Mouse (Mus musculus) limb, embryonic 12.5 days (tissue): ENCODE data around the gene Parm1. TPM values are rescaled to one million over a fixed set of nuclear protein-coding genes. Genes with fewer than 3 reads are reported as not detected.
A peak's percentile ranks its signal among the peaks of the same experiment; 100 is the strongest.

Experiments
- ATAC-seq: fragments of 200-750 bp; cut with Nextera tagmentation; 2 replicates; pipeline ENCODE4 v1.8.0; 2017; ENCODE audit warnings: low read depth, moderate TSS enrichment; ENCODE audit not compliant: insufficient number of reproducible peaks, insufficient read depth, low FRiP score, low TSS enrichment
- H3K27ac ChIP-seq: fragments of 300-500 bp; sonication (generic); 2 replicates; pipeline ENCODE4 v1.5.1; 2016; ENCODE audit warnings: mild to moderate bottlenecking, moderate library complexity
- H3K27me3 ChIP-seq: fragments of 300-500 bp; sonication (generic); 2 replicates; pipeline ENCODE4 v1.6.1; 2016; ENCODE audit warnings: mild to moderate bottlenecking, moderate library complexity
- H3K36me3 ChIP-seq: fragments of 300-500 bp; sonication (generic); 2 replicates; pipeline ENCODE4 v1.6.1; 2016; ENCODE audit warnings: mild to moderate bottlenecking, moderate library complexity
- H3K4me1 ChIP-seq: fragments of 300-500 bp; sonication (generic); replicated peaks from 2 replicates; pipeline ENCODE4 v1.6.1; 2016
- H3K4me2 ChIP-seq: fragments of 300-500 bp; sonication (generic); 2 replicates; pipeline ENCODE4 v1.6.1; 2016; ENCODE audit warnings: mild to moderate bottlenecking, moderate library complexity
- H3K4me3 ChIP-seq: fragments of 300-500 bp; sonication (generic); replicated peaks from 2 replicates; pipeline ENCODE4 v1.5.1; 2016; ENCODE audit warnings: mild to moderate bottlenecking
- H3K9ac ChIP-seq: fragments of 300-500 bp; sonication (generic); replicated peaks from 2 replicates; pipeline ENCODE4 v1.6.1; 2016; ENCODE audit warnings: mild to moderate bottlenecking, moderate library complexity
- H3K9me3 ChIP-seq: fragments of 300-500 bp; sonication (generic); 2 replicates; pipeline ENCODE4 v1.6.1; 2016; ENCODE audit warnings: mild to moderate bottlenecking, moderate library complexity
- WGBS: fragments of 180-500 bp; shearing (Covaris S2); methylation state at CpG from one replicate; pipeline ENCODE4 v1.1.7; 2016; 5-methylcytosine and 5-hydroxymethylcytosine counted together
- polyA plus RNA-seq: library from polyadenylated mRNA; unstranded; fragments of >200 nt; fragmentation: Nextera tagmentation; extraction: Ambion mirVana; gene quantifications from 2 replicates; pipeline ENCODE4 v1.2.1, GENCODE M21; 2016

The Parm1 gene
- polyA plus RNA-seq, 1 experiment from 2014 or later = 12.1 TPM

DNA sequence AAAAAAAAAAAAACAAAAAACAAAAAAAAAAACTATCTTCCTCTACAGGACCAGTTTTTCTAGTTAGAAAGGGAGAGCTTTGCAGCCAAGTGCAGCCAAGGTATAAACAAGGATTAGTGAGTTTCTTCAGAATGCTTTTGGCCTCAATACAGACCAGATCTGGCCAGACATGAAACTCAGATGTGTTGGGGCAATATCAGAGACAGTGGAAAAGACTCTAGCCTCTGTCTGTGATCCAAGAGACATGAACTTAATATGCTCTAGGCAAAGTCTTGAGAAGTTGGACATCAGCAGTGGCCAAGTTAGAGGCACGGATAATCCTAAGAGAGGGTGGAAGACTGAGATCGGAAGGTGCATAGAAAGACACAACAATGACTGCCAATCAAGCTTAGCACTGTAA is 56.8 kb downstream of the Parm1 start:
- Histone ChIP-seq H3K4me1 (no peaks in the 10 kb centered on the region), H3K36me3 (no peaks in the 10 kb centered on the region), H3K27me3 (no peaks in the 10 kb centered on the region), H3K4me3 (no peak overlapping the region), H3K4me2 (no peak overlapping the region), H3K9me3 (no peaks in the 10 kb centered on the region), H3K9ac (no peak overlapping the region), H3K27ac (no peak overlapping the region)
- 84% methylated on average over 2 of the region's 2 CpGs for WGBS
- ATAC-seq = no peak

DNA sequence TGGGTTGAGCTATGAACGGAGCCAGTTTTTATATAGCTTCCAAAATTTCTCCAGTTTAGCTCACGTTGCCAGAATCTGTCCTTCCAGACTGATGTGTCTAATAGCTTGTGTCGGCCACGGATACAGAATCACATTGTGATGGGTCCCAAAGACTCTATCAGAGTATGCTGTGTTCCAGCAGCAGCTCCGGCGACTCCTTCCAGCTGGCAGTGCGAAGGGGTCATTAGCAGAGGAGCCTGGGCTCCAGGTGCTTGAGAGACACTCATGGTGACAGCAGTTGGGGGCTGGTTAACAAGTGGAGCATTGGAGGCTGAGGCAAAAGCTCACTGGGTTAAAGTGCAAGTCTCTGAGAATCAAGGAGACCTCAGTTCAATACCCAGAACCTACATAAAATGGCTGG is 61.5 kb downstream of the Parm1 start:
- WGBS = 82% methylated on average over 7 of the region's 7 CpGs
- ATAC-seq = no peak
- H3K27ac ChIP-seq = no peak overlapping the region
- no peak overlapping the region for H3K4me3 ChIP-seq
- H3K36me3 ChIP-seq = no peaks in the 10 kb centered on the region
- H3K4me1 ChIP-seq = no peaks in the 10 kb centered on the region
- H3K9me3 ChIP-seq = no peaks in the 10 kb centered on the region
- H3K9ac ChIP-seq = no peak overlapping the region
- no peaks in the 10 kb centered on the region for H3K27me3 ChIP-seq
- H3K4me2 ChIP-seq = no peak overlapping the region

DNA sequence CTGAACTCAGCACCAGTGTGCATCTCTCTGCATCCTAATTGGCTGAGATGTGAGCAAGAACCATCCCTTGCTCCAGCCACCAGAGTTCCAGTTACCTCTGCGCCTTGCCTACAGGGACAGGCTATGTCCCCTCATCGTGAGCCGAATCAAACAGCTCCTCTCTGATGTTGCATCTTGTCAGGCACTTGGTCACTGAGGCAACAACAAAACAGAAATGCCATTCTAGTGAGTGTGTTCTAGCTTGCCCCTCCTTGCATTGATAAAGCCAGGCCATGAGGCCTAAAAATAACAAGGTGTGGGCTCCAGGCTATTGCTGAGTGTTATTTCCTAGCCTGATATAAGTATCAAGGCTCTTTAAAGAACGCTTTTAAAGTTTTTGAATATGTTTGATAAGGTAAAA is 64.4 kb downstream of the Parm1 start:
- Histone ChIP-seq H3K4me2 (no peak overlapping the region), H3K27ac (no peak overlapping the region), H3K36me3 (no peaks in the 10 kb centered on the region), H3K4me3 (no peak overlapping the region), H3K27me3 (no peaks in the 10 kb centered on the region), H3K9me3 (no peaks in the 10 kb centered on the region), H3K9ac (no peak overlapping the region), H3K4me1 (no peaks in the 10 kb centered on the region)
- 91% methylated on average over 4 of the region's 4 CpGs for WGBS
- ATAC-seq = no peak

DNA sequence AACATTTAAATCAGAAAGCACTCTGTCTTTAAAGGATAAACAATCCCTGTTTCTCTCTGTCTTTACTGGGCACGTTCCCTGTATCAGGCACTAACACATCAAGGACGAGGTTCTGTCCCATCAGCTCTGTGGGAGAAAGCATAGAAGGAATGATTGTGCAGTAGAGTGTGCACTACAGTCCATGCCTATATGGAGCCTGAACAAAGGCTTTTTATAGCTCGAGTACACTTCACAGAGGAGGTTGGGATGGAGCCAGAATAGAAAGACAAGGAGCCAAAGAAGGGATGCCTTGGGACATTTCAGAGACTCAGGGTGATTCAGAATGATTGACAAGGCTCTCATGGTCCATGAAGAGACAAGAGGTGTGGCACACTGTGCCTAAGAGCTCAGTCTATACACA is 68.8 kb downstream of the Parm1 start:
- WGBS = 77% methylated on average over 3 of the region's 3 CpGs
- H3K4me2 ChIP-seq = no peak overlapping the region
- no peaks in the 10 kb centered on the region for H3K9me3 ChIP-seq
- no peak overlapping the region for H3K27ac ChIP-seq
- H3K4me1 ChIP-seq = no peaks in the 10 kb centered on the region
- ATAC-seq = no peak
- no peaks in the 10 kb centered on the region for H3K36me3 ChIP-seq
- no peaks in the 10 kb centered on the region for H3K27me3 ChIP-seq
- H3K9ac ChIP-seq = no peak overlapping the region
- H3K4me3 ChIP-seq = no peak overlapping the region

DNA sequence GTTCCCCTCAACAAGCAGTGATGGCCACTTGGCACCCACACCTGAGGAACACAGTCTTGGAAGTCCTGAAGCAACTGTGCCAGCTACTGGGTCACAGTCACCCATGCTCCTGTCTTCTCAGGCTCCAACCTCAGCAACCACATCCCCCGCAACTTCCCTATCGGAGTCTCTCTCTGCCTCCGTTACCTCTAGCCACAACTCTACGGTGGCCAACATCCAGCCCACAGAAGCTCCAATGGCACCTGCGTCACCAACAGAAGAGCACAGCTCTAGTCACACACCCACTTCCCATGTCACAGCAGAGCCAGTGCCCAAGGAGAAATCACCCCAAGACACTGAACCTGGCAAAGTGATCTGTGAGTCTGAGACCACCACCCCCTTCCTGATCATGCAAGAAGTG is 76.7 kb downstream of the Parm1 start:
- H3K4me2 ChIP-seq = no peak overlapping the region
- no peak overlapping the region for H3K27ac ChIP-seq
- peaks cover 6% of the 10 kb centered on the region; the same call in 1 of the 2 replicates for H3K36me3 ChIP-seq
- peaks cover 7% of the 10 kb centered on the region for H3K4me1 ChIP-seq
- no peaks in the 10 kb centered on the region for H3K9me3 ChIP-seq
- no peak overlapping the region for H3K4me3 ChIP-seq
- no peak overlapping the region for H3K9ac ChIP-seq
- no peak for ATAC-seq
- WGBS = over 99% methylated on average over 5 of the region's 5 CpGs
- H3K27me3 ChIP-seq = no peaks in the 10 kb centered on the region

DNA sequence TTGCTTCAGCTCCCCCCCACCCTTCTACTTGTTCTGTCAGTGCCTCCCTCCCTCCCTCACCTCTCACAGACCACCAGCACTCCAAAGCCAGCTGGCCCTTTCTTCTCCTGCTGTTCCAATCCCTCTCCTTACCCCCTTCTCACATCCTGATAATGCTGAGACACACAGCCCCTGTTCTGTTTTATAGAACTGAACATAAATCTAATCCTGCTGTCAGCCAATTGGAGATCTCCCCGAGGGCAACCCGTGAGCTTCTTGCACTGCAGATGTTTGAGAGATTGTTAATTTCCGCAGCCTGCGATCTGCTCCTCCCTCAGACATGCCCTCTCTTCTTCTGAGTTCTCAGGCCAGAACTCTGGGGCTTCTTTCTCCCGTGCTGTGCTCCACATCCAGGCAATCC is 79.8 kb downstream of the Parm1 start:
- peaks cover 7% of the 10 kb centered on the region for H3K4me1 ChIP-seq
- H3K27ac ChIP-seq = no peak overlapping the region
- no peak overlapping the region for H3K4me2 ChIP-seq
- H3K36me3 ChIP-seq = peaks cover 6% of the 10 kb centered on the region; the same call in 1 of the 2 replicates
- no peak for ATAC-seq
- H3K27me3 ChIP-seq = no peaks in the 10 kb centered on the region
- H3K4me3 ChIP-seq = no peak overlapping the region
- 11% methylated on average over 5 of the region's 5 CpGs for WGBS
- no peak overlapping the region for H3K9ac ChIP-seq
- no peaks in the 10 kb centered on the region for H3K9me3 ChIP-seq

DNA sequence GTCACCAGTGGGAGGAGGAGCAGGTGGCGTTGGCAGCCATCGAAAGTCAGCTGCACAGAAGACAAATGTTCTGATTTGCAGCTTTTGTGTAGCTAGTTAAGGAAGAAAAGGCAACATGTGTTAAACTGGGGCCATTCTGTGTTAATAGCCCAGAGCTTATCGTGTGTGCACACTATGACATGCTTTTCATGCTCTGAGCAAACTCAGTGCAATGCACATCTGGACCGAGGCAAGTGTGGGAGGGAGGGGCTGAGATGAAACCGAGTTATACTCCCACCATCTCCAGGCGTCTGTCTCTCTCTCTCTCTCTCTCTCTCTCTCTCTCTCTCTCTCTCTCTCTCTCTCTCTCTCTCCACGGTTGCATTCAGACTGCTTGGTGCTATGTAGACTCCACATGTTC is 82.4 kb downstream of the Parm1 start:
- H3K36me3 ChIP-seq = no peaks in the 10 kb centered on the region
- no peak overlapping the region for H3K4me2 ChIP-seq
- WGBS = 45% methylated on average over 7 of the region's 7 CpGs
- H3K4me1 ChIP-seq = peaks cover 24% of the 10 kb centered on the region
- ATAC-seq = no peak
- no peak overlapping the region for H3K27ac ChIP-seq
- no peak overlapping the region for H3K9ac ChIP-seq
- H3K4me3 ChIP-seq = no peak overlapping the region
- H3K27me3 ChIP-seq = no peaks in the 10 kb centered on the region
- H3K9me3 ChIP-seq = no peaks in the 10 kb centered on the region

DNA sequence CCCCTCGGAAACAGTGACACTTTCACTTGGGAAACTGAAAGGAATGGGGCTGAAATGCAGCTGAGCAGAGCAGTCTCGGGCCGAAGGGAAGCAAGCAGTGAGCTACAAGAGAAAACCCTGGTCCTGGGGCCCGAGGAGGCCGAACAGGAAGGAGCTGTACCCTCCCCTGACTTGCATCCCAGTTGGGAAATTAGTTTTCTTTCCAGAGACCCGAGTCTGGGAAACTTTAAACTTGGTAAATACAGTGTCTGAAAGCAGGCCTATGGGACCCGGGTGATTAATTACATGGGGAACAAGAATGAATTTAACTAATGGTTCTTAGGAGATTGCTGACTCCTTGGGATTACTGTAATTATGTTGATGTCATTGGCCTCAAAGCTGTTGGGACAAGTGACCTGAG is 85.9 kb downstream of the Parm1 start:
- no peaks in the 10 kb centered on the region for H3K27me3 ChIP-seq
- H3K27ac ChIP-seq = peak overlapping the region; percentile 29; the same call in 1 of the 2 replicates
- H3K36me3 ChIP-seq = no peaks in the 10 kb centered on the region
- H3K4me3 ChIP-seq = no peak overlapping the region
- ATAC-seq = no peak
- H3K4me2 ChIP-seq = peak overlapping the region; percentile 26
- no peaks in the 10 kb centered on the region for H3K9me3 ChIP-seq
- peaks cover 17% of the 10 kb centered on the region for H3K4me1 ChIP-seq
- 51% methylated on average over 7 of the region's 7 CpGs for WGBS
- H3K9ac ChIP-seq = no peak overlapping the region

DNA sequence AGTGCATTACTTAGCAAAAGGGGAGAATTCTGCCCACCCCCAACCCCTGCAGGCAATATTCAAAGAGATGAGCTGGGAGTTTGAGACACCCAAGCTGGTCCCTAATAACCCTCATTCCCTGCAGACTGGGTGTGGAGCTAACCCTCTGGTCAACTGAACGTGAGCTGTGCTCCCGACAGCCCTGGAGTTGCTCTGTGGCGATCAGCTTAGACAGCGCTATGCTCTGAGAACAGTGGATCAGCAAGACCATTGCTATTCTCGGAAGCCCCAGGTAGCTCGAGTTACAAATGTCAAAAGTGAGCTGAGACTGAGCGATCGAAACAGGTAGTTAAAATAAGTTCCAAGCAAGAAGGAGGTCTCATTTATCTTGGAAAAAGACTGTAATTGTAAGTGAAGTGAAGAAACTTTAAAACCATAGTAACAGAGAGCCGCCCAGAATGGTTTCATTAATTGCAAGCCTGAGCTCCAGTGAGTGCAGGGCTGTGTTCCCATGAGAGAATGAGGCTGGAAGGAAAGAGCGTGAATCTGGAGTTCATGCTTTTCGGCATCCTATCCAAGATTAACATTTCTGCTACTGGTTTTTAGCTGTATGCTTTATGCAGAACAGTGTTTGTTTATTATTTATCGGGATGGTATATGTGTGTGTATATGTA is 86.5 kb downstream of the Parm1 start:
- 39% methylated on average over 12 of the region's 12 CpGs for WGBS
- no peak overlapping the region for H3K4me2 ChIP-seq

DNA sequence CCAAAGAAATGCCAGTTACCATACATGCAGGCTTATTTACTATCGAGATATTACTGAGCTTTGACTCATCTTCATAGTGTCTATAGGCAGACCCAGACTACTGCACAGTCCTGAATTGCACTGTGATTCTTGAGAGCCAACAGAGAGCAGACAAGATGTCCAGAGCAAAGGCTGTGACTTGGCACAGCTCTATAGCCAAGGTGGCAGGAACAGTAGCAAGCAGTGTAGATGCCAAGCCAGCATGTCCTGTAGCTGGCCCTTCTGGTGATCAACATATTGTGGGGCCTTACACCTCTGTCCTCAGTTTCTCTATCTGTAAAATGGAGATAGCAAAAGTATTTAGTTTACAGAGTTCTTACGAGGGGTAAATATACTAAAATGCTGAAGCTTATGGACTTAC is 89.8 kb downstream of the Parm1 start:
- Histone ChIP-seq H3K4me3 (no peak overlapping the region), H3K9me3 (no peaks in the 10 kb centered on the region), H3K4me2 (no peak overlapping the region), H3K27ac (no peak overlapping the region), H3K27me3 (no peaks in the 10 kb centered on the region), H3K36me3 (no peaks in the 10 kb centered on the region), H3K9ac (no peak overlapping the region), H3K4me1 (peaks cover 17% of the 10 kb centered on the region)
- 87% methylated on average over 2 of the region's 2 CpGs for WGBS
- ATAC-seq = no peak

More for the DNA sequence above, 86.5 kb downstream of the Parm1 start:
- no peak overlapping the region for H3K9ac ChIP-seq
- H3K4me3 ChIP-seq = no peak overlapping the region
- peaks cover 17% of the 10 kb centered on the region for H3K4me1 ChIP-seq
- H3K27ac ChIP-seq = no peak overlapping the region
- no peaks in the 10 kb centered on the region for H3K9me3 ChIP-seq
- H3K27me3 ChIP-seq = no peaks in the 10 kb centered on the region
- peak; percentile 40; the same call in 1 of the 2 replicates for ATAC-seq
- no peaks in the 10 kb centered on the region for H3K36me3 ChIP-seq

DNA sequence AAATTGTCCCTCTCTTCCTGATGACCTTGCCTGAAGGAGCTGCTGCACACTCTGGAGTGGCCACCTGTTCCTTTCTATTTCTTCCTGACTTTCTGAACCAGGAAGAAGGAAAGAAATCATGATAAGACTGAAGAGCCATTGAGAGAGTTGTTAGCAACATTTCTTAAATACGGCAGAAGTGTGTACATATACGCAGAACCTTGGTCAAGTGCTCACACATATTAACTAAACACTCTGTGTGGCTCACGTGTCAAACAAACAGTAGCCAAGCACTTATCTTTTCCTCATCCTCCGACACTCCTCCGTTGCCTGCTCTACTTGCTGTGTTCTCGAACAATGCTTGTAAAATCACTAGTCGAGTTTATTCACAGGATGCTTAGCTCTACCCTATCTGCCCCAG is 90.4 kb downstream of the Parm1 start:
- no peak overlapping the region for H3K27ac ChIP-seq
- no peak overlapping the region for H3K4me2 ChIP-seq
- no peak overlapping the region for H3K4me3 ChIP-seq
- H3K9me3 ChIP-seq = no peaks in the 10 kb centered on the region
- H3K27me3 ChIP-seq = no peaks in the 10 kb centered on the region
- H3K36me3 ChIP-seq = no peaks in the 10 kb centered on the region
- WGBS = 86% methylated on average over 7 of the region's 7 CpGs
- H3K4me1 ChIP-seq = peaks cover 16% of the 10 kb centered on the region
- H3K9ac ChIP-seq = no peak overlapping the region
- ATAC-seq = no peak

DNA sequence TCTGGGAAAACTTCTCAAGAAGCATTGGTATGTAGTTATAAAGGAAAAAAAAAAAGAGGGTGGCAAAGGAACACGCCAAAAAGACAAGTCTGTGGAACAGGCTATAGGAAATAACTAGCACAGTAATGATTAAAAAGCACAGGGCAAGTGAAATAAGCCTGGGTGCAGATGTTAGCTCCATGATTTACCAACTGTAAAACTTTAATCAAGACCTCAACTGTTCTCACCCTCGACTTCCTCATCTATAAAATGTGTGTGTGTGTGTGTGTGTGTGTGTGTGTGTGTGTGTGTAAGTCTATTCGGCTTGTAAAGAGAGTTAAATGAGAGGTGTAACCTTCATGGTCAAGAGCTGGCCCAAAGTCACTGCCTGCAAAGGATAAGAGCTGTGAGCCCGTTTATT is 91.6 kb downstream of the Parm1 start:
- no peak for ATAC-seq
- Histone ChIP-seq H3K27me3 (no peaks in the 10 kb centered on the region), H3K9me3 (no peaks in the 10 kb centered on the region), H3K4me2 (no peak overlapping the region), H3K36me3 (no peaks in the 10 kb centered on the region), H3K9ac (no peak overlapping the region), H3K27ac (no peak overlapping the region), H3K4me1 (peaks cover 4% of the 10 kb centered on the region; the same call in 1 of the 2 replicates), H3K4me3 (no peak overlapping the region)
- 58% methylated on average over 4 of the region's 4 CpGs for WGBS
